Mouse (Mus musculus) heart, adult 9 months (tissue): ENCODE data around the gene Gm5862.
"Not testable (repeated sequence)": the region's sequence is repeated elsewhere in the genome, so short reads cannot be mapped to it uniquely, and the experiment has no call there.

Experiments used
- DNase-seq, 2 experiments: peaks; one replicate each; pipeline ENCODE4 v3.0.0; 2022; ENCODE audit warnings: low spot score in 2 of 2

Gm5862 gene

DNA sequence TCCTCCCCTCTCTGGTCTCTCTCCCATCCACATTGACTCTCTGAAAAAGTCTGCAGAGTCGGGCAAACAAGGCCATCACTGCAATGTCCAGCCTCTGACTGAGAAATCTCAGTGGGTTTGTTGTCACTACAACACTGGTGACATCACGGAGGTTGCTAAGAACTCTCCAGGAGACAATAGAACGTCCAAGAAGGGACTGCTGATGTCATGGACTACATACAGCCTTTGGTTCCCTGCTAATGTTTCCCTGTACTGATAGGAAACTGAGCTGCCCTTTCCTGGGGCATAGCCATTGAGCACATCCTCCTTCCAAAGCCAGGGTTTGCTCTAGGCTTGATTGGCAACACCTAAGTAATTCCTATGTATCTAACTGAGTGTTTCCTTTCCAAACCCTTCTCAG is at the start of gene Gm5862:
TSS of gene Gm5862 (minus strand) at position 101 of the 400 bp plus-strand sequence.
- not testable (repeated sequence) for DNase-seq

- no peak for DNase-seq
Measured at GRCm38 (mm10) chr5:26070716-26071115, 48.0 kb upstream of the Gm5862 start.

- not testable (repeated sequence) for DNase-seq
Measured at GRCm38 (mm10) chr5:26058481-26058880, 35.8 kb upstream of the Gm5862 start, which contains the start of gene Gm7347. Gene Gm7347 (minus strand): TSS chr5:26058581.

GRCm38 (mm10) chr5:26039458-26039857 is 16.7 kb upstream of the Gm5862 start, which contains the start of gene Speer4a:
Gene Speer4a (minus strand): TSS chr5:26039558.
- DNase-seq, result not testable (repeated sequence)

DNA sequence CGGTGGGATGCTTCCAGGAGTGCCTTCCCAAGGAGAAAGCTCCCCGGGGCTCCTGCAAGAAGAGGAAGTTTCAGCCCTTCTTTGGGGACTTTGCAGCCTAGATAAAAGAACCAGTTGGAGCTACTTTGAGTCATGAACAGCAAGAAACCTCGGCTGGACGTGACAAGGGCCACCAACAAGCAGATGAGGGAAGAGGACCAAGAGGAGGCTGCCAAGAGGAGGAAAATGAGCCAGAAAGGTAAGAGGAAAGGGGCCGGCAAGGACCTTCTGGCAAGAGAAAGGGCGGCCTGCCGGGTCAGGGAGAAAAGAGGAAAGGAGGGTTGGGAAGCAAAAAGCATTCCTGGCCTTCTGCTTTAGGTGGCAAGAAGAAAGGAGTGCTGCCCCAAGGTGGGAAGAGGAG is 15.0 kb downstream of the Gm5862 start:
- DNase-seq, result not testable (repeated sequence)

DNA sequence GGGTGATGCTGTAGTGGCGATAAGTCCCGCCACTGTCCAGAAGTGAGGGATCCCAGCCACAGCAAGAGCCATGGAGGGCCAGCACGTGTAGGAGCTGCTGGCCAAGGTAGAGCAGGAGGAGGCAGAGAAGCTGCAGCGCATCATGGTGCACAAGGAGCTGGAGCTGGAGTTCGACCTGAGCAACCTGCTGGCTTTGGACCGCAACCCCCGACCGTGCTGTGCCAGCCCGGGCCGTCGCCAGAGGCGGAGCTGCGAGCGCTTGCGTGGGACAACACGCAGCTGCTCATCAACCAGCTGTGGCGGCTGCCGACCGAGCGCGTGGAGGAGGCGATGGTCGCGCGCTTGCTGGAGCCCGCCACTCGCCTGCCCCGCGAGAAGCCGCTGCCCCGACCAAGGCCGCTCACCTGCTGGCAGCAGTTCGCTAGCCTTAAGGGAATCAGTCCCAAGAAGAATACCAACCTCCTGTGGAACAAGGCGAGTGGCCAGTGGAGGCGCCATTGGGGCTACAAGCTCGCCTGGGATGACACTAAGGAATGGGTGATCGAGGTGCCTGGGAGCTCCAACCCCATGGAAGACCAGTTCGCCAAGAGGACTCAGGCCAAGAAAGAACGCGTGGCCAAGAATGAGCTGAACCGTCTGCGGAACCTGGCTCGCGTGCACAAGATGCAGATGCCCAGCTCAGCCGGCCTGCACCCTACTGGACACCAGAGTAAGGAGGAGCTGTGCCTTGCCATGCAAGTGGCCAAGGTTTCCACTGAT is 15.6 kb downstream of the Gm5862 start:
- not testable (repeated sequence) for DNase-seq

DNA sequence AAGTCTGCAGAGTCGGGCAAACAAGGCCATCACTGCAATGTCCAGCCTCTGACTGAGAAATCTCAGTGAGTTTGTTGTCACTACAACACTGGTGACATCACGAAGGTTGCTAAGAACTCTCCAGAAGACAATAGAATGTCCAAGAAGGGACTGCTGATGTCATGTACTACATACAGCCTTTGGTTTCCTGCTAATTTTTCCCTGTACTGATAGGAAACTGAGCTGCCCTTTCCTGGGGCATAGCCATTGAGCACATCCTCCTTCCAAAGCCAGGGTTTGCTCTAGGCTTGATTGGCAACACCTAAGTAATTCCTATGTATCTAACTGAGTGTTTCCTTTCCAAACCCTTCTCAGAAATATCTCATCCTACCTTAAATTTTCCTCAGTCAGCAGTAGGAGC is 18.0 kb downstream of the Gm5862 start, which contains the start of gene Gm1979:
TSS of gene Gm1979 (minus strand) at position 101 of the 400 bp plus-strand sequence.
- not testable (repeated sequence) for DNase-seq

- DNase-seq, result not testable (repeated sequence)
Measured at GRCm38 (mm10) chr5:25988550-25988949, 34.2 kb downstream of the Gm5862 start, which contains the start of gene Gm21698. Gene Gm21698 (minus strand): TSS chr5:25988650.

DNA sequence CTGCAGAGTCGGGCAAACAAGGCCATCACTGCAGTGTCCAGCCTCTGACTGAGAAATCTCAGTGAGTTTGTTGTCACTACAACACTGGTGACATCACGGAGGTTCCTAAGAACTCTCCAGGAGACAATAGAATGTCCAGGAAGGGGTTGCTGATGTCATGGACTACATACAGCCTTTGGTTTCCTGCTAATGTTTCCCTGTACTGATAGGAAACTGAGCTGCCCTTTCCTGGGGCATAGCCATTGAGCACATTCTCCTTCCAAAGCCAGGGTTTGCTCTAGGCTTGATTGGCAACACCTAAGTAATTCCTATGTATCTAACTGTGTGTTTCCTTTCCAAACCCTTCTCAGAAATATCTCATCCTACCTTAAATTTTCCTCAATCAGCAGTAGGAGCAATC is 50.2 kb downstream of the Gm5862 start, which contains the start of gene Gm21680:
TSS of gene Gm21680 (minus strand) at position 101 of the 400 bp plus-strand sequence.
- not testable (repeated sequence) for DNase-seq
